Mouse (Mus musculus): Measurements from ENCODE around the gene Col19a1.

The Col19a1 gene

GRCm38 (mm10) chr1:24458015-24458414 is 129.3 kb downstream of the Col19a1 start:
- DNase-seq = no peak

- DNase-seq = no peak
Measured at GRCm38 (mm10) chr1:24452572-24453269, 134.6 kb downstream of the Col19a1 start.

DNA sequence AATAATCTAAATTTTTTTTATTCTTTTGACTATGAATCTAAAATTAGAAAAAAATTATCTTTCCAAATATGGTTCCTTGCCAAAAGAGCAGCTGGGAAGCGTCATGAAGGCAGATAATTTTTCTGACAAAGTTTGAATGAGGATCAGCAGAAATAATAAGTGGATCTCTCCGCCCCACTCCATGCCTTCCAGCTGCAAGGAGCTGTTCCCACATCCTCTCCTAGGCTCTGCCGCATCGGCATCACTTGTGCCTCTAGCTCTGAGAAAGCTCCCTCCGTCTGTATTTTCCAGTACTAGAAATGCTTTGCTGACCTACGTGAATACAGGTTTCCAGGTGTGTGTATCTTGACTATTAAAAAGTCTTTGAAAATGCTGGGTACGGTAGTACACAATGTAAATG is 135.1 kb downstream of the Col19a1 start:
- DNase-seq = no peak

- no peak for DNase-seq
Measured at GRCm38 (mm10) chr1:24437425-24437824, 149.8 kb downstream of the Col19a1 start.

DNA sequence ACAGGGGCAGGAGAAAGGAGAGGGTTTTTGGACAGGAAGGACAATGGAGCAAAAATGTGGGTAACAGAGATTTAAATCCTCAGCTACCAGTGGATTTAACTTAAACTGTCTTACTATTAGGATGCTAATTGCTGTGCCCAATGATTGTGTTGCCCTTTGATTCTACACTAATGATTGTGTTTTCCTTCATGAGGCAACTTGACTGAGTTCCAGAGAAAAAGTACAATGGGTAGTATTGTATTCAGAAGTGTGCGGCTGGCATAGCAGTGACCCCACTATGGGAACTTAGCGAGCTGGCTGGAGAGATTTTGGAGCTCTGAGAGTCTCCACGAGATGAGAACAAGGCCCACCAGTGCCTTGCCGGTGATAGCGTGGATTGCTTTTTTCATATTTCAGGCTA is 159.0 kb downstream of the Col19a1 start:
- no peak for DNase-seq

DNA sequence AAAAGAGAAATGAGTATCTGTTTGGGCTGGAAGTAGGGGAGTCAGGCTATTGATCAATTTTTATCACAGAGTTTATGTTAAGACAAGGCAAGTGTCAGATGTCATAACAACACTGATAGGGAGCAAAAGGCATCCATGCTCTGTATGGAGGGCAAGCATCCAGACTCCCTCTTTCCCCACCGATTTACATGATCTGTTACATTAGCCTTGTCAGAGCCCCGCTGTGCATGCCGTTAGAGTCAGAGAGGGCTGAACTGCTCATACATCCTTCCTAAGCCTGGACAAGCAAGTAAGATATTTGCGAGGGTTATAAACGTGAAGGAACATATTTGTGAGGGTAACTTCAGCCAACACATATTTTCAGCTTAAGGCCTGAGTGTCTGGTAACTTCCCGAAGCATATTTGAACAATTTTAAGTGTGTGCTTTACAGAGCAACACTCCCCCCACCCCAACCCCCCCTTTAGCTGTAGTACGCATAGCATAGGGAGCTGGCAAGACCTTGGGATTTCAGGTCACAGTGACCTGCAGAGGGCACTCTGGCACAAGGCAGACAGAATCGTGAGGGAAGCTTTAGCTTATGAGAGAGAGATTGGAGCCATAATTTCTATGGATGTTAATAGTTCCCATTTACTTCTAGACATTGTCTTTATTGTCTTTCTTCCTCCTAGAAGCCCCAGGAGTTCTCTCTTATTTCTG is 209.0 kb downstream of the Col19a1 start:
- peak; percentile 32 for DNase-seq

GRCm38 (mm10) chr1:24374902-24375301 is 212.4 kb downstream of the Col19a1 start:
- no peak for DNase-seq

GRCm38 (mm10) chr1:24373671-24374070 is 213.6 kb downstream of the Col19a1 start:
- no peak for DNase-seq

DNA sequence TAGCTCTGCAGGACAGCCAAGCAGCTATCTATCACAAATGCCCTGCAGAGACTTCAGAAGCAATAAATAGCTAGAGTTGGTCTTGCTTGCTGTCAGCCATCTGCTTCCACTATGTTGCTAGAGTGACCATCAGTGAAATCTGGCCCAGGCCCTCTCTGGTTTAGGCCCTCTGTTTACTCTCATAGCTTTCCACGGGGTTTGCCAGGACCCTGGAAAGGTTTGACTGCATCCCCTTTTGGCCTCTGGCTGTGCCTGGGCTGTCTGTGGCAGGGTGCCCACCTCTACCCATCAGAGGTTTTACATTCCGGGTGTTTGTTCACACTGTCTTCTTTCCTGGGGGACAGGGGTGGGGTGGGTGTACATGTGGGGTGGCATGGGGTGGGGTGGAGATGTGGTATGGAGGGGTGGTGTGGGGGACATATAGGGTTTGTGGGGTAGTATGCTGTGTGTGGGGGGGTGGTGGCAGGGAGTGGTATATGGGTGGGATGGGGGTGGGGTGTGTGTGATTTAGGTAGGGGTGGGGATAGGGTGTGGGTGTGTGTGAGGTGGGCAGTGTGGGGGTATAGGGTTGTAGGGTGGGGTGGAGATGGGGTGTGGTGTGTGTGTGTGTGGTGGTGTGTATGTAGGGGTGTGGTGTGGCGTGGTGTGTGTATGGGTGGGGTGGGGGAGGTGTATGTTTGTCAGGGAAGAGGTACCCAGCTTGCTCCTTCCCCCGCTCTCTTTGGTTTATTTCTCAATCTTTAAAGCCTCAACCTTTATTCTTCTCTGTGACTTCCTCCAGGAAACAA is 214.6 kb downstream of the Col19a1 start:
- peak; percentile 9 for DNase-seq

DNA sequence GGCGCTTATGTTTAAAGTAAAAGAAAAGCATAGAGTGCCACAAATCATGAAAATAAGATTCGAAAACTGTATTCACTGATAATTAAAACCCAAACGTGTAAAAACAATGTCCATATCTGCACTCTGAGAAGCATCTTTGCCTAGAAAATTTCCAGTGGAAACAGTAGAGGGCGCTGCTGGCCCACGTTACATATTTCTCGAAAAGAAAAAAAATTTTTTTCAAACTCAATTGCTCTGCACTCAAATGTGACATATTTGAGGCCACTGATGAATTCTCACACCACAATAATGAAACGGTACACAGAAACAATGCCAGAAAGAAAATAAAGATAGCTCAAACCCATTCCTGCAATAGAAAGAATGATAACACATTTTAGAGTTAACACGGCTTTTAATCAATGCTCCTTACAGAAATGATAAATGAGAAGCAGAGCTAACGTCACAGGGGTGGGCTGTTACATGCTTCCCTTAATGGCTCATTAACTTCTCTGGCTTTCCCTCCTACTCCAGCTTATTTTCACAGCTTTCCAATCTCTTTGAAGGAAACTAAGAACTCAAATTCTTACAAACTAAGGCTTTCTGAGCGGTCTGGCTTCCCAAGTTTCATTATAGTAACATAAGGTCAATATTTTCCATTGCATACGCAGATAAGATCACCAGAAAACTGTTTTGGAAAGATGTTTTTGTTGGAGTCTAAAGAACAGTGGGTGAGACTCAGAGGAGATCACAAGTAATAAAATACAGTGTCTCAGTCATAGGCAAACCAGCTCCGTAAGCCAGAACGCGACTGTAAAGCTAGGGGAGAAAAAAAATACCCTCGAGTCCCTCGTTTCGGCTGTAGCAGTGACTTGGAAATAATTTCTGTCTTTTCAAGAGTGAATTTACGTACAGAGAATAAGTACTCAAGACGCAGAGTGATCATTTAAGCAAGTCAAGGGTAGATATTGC is 219.4 kb downstream of the Col19a1 start:
- DNase-seq = peak; percentile 15

DNA sequence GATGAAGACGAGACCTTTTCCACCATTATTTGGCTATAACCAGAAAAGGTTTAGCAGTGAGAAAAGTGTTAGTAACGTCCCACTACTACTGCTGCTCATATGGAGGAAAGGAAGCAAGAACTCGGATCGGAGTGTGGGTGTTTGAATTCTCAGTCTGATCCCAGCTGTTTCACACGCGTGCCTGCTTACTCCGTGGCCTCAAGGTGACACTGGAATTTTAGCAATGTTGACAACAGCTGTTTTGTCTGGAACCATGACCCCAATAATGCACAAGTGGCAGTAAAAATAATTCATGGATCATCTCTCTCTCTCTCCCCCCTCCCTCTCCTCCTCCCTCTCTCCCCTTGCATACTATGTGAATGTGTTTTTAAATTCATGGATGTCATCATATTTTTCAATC is 222.5 kb downstream of the Col19a1 start:
- no peak for DNase-seq

GRCm38 (mm10) chr1:24361990-24362635 is 225.2 kb downstream of the Col19a1 start:
- DNase-seq = peak; percentile 25

GRCm38 (mm10) chr1:24349462-24350217 is 237.6 kb downstream of the Col19a1 start:
- DNase-seq = no peak

GRCm38 (mm10) chr1:24347621-24348160 is 239.6 kb downstream of the Col19a1 start:
- DNase-seq = no peak

- no peak for DNase-seq
Measured at GRCm38 (mm10) chr1:24337556-24338275, 249.6 kb downstream of the Col19a1 start.

GRCm38 (mm10) chr1:24336051-24336450 is 251.2 kb downstream of the Col19a1 start:
- no peak for DNase-seq

DNA sequence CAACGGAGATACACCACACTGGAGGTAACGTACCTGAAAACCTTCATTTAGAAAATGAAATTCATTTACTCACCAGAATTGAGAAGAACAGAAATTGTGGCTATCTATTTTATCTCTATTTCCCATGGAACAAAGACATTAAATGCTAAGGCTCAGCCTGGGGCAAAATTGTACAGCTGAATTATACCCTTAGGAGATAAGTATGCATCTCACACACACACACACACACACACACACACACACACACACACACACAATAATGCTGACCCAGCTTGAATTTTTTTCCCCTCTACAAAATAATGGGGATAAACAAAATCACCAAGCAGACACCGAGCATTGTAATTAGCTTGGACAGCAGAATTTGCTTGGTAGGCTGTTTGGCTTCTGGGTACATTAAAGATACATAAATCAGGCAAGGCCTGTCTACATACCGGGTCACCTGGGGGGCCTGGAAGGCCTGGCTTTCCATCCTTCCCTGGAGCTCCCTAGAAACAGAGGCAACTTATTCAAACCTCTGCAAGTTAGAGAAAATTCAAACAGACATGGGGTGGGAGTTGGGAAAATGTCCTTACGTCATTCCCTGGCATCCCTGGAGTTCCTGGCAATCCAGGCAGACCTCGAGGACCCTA is 270.2 kb downstream of the Col19a1 start:
- no peak for DNase-seq

DNA sequence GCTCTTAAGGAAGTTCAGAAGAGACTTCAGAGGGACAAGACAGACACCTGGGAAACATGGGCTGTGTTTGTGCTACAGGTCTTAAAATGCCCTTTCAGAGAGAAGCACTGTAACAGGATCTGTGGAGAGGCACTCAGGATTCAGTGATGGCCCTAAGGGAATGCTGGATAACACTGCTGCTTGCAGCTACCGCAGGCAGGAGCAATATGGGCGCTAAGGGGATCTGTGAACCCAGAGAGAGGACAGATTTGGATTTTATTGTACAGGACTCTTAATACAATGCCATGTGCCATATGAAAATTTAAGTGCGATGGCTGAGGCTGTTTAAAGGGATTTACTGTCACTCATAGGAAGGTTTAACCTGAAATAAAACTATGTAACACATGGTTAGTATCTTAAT is 270.8 kb downstream of the Col19a1 start:
- no peak for DNase-seq

GRCm38 (mm10) chr1:24310847-24311246 is 276.4 kb downstream of the Col19a1 start:
- no peak for DNase-seq

DNA sequence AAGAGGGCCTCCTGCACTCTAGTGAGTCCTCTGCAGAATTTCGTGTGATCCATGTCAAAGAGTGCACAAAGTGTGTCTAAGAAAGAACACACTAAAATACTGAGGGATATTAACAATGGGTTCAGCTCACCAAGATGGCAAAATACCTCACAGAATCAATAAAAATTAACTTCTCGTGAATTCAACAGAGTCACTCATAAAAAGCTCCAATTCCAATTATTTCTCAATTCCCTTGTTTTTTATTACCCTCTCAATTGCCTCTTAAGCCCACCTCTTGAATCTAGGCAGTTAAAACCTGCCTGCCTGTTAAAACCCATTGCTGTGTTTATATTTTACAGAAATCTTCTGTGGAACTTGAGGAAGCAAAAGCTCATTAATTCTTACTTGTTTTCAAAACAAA is 277.1 kb downstream of the Col19a1 start:
- no peak for DNase-seq

Measured in cerebellum, adult 11-12 months (tissue).